Mouse (Mus musculus): Measurements from ENCODE around the gene Epha4.

- TF ChIP-seq CTCF (IDR thresholded peaks at IDR 0.05) (no peak), POLR2A (IDR thresholded peaks at IDR 0.05; ENCODE audit: insufficient read depth, low read depth, low read length) (no peak), EP300 (IDR thresholded peaks at IDR 0.05; ENCODE audit: insufficient read depth, low read depth, low read length) (no peak)
These were observed 151.0 kb downstream of the Epha4 start for GRCm38 (mm10) chr1:77363848-77364247.

Data from heart, adult 2 months (tissue).